Mouse (Mus musculus): ENCODE results near the gene Psors1c2. TPM values are rescaled to one million over a fixed set of nuclear protein-coding genes. Genes with fewer than 3 reads are reported as not detected.

Gene Psors1c2
- polyA plus RNA-seq, 1 experiment from 2014 or later, result 0.61 TPM

DNA sequence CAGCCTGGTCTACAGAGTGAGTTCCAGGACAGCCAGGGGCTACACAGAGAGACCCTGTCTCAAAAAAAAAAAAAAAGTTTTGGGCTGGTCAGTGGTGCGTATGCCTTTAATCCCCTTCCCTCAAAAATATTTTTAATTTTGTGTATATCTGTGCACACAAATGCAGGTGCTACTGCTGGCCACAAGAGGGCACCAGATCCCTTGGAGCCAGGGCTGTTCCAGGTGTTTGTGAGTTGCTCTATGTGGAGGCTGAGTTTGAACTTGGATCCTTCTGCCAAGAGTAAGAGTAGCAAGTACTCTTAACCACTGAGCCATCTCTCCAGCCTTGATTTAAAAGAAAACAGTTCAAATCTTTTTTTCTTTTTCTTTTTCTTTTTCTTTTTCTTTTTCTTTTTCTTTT lies 49.9 kb downstream of the Psors1c2 start:
- Histone ChIP-seq H3K27me3 (ENCODE audit: control insufficient read depth, insufficient read depth, low read length) (no peaks in the 10 kb centered on the region), H3K9me3 (ENCODE audit: control insufficient read depth, low read length) (no peaks in the 10 kb centered on the region), H3K9ac (replicated peaks; ENCODE audit: low read length) (no peak overlapping the region), H3K27ac (replicated peaks; ENCODE audit: low read depth, low read length) (no peak overlapping the region), H3K4me2 (ENCODE audit: low read length) (no peak overlapping the region), H3K36me3 (ENCODE audit: control insufficient read depth, insufficient read depth, low read length) (no peaks in the 10 kb centered on the region), H3K4me3 (replicated peaks; ENCODE audit: low read depth, low read length) (no peak overlapping the region), H3K4me1 (ENCODE audit: control insufficient read depth, insufficient read depth, low read length) (no peaks in the 10 kb centered on the region)
- DNase-seq (peak; percentile 16), ATAC-seq (ENCODE audit: low FRiP score, low TSS enrichment) (no peak)
- WGBS, result 97% methylated on average over 1 of the region's 1 CpGs

Other genes starting within 250 kb of the Psors1c2 start
- 0.16 TPM in 1 of 2 replicates, not detected in the other for gene H2-Q1, start 212.8 kb upstream of the Psors1c2 start, polyA plus RNA-seq (2014; fragmentation: Nextera tagmentation; extraction: Ambion mirVana)
- 1.5 and 1.8 TPM in 2 replicates for gene H2-Q2, start 191.0 kb upstream of the Psors1c2 start, polyA plus RNA-seq (2014; fragmentation: Nextera tagmentation; extraction: Ambion mirVana)
- gene H2-Q4, start 153.6 kb upstream of the Psors1c2 start, polyA plus RNA-seq (2014; fragmentation: Nextera tagmentation; extraction: Ambion mirVana), result 0.18 and 0.80 TPM in 2 replicates
- 0.61 and 0.63 TPM in 2 replicates for gene H2-Q6, start 108.4 kb upstream of the Psors1c2 start, polyA plus RNA-seq (2014; fragmentation: Nextera tagmentation; extraction: Ambion mirVana)
- gene H2-Q7, start 94.0 kb upstream of the Psors1c2 start, polyA plus RNA-seq (2014; fragmentation: Nextera tagmentation; extraction: Ambion mirVana), result 2.5 and 2.8 TPM in 2 replicates
- 0.38 TPM in 1 of 2 replicates, not detected in the other for gene H2-Q10, start 63.1 kb upstream of the Psors1c2 start, polyA plus RNA-seq (2014; fragmentation: Nextera tagmentation; extraction: Ambion mirVana)
- gene Pou5f1, start 27.2 kb upstream of the Psors1c2 start, polyA plus RNA-seq (2014; fragmentation: Nextera tagmentation; extraction: Ambion mirVana), result not detected in 2 replicates
- 8.9 and 15.5 TPM in 2 replicates for gene Tcf19, start 16.4 kb upstream of the Psors1c2 start, polyA plus RNA-seq (2014; fragmentation: Nextera tagmentation; extraction: Ambion mirVana)
- 1.6 and 3.4 TPM in 2 replicates for gene Cchcr1, start 16.1 kb upstream of the Psors1c2 start, polyA plus RNA-seq (2014; fragmentation: Nextera tagmentation; extraction: Ambion mirVana)
- 0.11 TPM in 1 of 2 replicates, not detected in the other for gene Cdsn, start 18.9 kb downstream of the Psors1c2 start, polyA plus RNA-seq (2014; fragmentation: Nextera tagmentation; extraction: Ambion mirVana)
- not detected in 2 replicates for gene 2300002M23Rik, start 34.2 kb downstream of the Psors1c2 start, polyA plus RNA-seq (2014; fragmentation: Nextera tagmentation; extraction: Ambion mirVana)
- not detected in 2 replicates for gene Sfta2, start 68.3 kb downstream of the Psors1c2 start, polyA plus RNA-seq (2014; fragmentation: Nextera tagmentation; extraction: Ambion mirVana)
- gene Gm9573, start 93.4 kb downstream of the Psors1c2 start, polyA plus RNA-seq (2014; fragmentation: Nextera tagmentation; extraction: Ambion mirVana), result not detected in 2 replicates
- gene Mucl3, start 110.5 kb downstream of the Psors1c2 start, polyA plus RNA-seq (2014; fragmentation: Nextera tagmentation; extraction: Ambion mirVana), result not detected in 2 replicates
- gene Vars2, start 134.4 kb downstream of the Psors1c2 start, polyA plus RNA-seq (2014; fragmentation: Nextera tagmentation; extraction: Ambion mirVana), result 9.5 and 14.8 TPM in 2 replicates
- gene Gtf2h4, start 140.5 kb downstream of the Psors1c2 start, polyA plus RNA-seq (2014; fragmentation: Nextera tagmentation; extraction: Ambion mirVana), result 23.6 and 25.5 TPM in 2 replicates
- 52.9 and 87.2 TPM in 2 replicates for gene Ddr1, start 171.4 kb downstream of the Psors1c2 start, polyA plus RNA-seq (2014; fragmentation: Nextera tagmentation; extraction: Ambion mirVana)

Data from midbrain, embryonic 14.5 days (tissue).